Mouse (Mus musculus): ENCODE measurements around the gene Capn8. TPM values are rescaled to one million over a fixed set of nuclear protein-coding genes. Genes with fewer than 3 reads are reported as not detected.
"Not testable (repeated sequence)": the region's sequence is repeated elsewhere in the genome, so short reads cannot be mapped to it uniquely, and the experiment has no call there.

Capn8 gene
- polyA plus RNA-seq, 1 experiment from 2014 or later: not detected

DNA sequence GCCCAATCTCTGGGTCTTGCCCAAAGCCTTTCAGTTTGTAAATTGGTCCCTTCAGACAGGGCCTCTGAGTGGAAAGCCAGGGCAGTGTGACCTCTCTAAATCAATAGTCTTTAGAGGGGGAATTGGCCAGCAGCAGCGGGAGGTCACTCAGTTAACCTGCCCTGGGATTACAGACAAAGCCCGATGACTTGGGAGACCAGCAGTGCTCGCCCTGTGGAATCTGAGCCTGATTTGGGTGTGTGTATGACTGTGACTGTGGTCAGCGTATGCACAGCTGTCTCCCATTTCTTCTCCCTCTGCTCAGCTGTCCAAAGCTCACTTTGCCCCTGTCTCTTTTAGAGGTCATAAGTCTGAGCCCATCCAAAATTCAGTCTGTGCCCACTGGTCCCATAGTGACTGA lies 55.7 kb downstream of the Capn8 start:
- Histone ChIP-seq H3K9ac (no peak overlapping the region), H3K4me1 (replicated peaks) (no peaks in the 10 kb centered on the region), H3K27me3 (replicated peaks) (no peaks in the 10 kb centered on the region), H3K9me3 (replicated peaks) (0 out of 2 replicates have a peak, but pooled peaks cover 6% of the 10 kb centered on the region), H3K36me3 (no peaks in the 10 kb centered on the region), H3K4me2 (no peak overlapping the region), H3K4me3 (no peak overlapping the region), H3K27ac (ENCODE audit: poor library complexity, severe bottlenecking) (no peak overlapping the region)
- WGBS: 50% methylated on average over 4 of the region's 4 CpGs
- ATAC-seq (ENCODE audit: insufficient number of reproducible peaks, low FRiP score): no peak

- WGBS: 79% methylated on average over 8 of the region's 8 CpGs
- no peak for ATAC-seq (ENCODE audit: insufficient number of reproducible peaks, low FRiP score)
These were observed 56.4 kb downstream of the Capn8 start for GRCm38 (mm10) chr1:182621256-182621655.

GRCm38 (mm10) chr1:182626197-182626596 lies 61.4 kb downstream of the Capn8 start:
- H3K36me3 ChIP-seq: no peaks in the 10 kb centered on the region
- no peak overlapping the region for H3K27ac ChIP-seq (ENCODE audit: poor library complexity, severe bottlenecking)
- no peaks in the 10 kb centered on the region for H3K4me1 ChIP-seq (replicated peaks)
- H3K27me3 ChIP-seq (replicated peaks): 0 out of 2 replicates have a peak, but pooled peaks cover 3% of the 10 kb centered on the region
- no peaks in the 10 kb centered on the region for H3K9me3 ChIP-seq (replicated peaks)
- ATAC-seq (ENCODE audit: insufficient number of reproducible peaks, low FRiP score): no peak
- H3K4me2 ChIP-seq: no peak overlapping the region
- H3K4me3 ChIP-seq: no peak overlapping the region
- 79% methylated on average over 1 of the region's 1 CpGs for WGBS
- H3K9ac ChIP-seq: no peak overlapping the region

More at GRCm38 (mm10) chr1:182621256-182621655, 56.4 kb downstream of the Capn8 start:
- no peak overlapping the region for H3K4me2 ChIP-seq
- H3K9ac ChIP-seq: no peak overlapping the region
- no peak overlapping the region for H3K4me3 ChIP-seq
- H3K9me3 ChIP-seq (replicated peaks): 0 out of 2 replicates have a peak, but pooled peaks cover 6% of the 10 kb centered on the region
- no peaks in the 10 kb centered on the region for H3K4me1 ChIP-seq (replicated peaks)
- H3K36me3 ChIP-seq: no peaks in the 10 kb centered on the region
- no peaks in the 10 kb centered on the region for H3K27me3 ChIP-seq (replicated peaks)
- no peak overlapping the region for H3K27ac ChIP-seq (ENCODE audit: poor library complexity, severe bottlenecking)

DNA sequence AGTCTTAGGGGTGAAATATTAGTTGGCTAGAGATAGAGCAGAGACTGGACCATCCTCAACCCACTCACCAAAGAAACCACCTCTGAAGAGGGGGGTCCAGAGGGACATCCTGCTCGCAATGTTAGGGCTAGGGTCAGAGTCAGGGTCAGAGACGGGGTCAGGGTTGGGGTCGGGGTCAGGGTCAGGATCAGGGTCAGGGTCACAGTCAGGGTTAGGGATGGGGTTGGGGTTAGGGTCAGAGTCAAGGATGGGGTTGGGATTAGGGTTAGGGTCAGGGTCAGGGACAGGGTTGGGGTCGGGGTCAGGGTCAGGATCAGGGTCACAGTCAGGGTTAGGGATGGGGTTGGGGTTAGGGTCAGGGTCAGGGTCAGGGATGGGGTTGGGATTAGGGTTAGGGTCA lies 64.4 kb downstream of the Capn8 start:
- Histone ChIP-seq H3K4me3 (no peak overlapping the region), H3K27ac (ENCODE audit: poor library complexity, severe bottlenecking) (no peak overlapping the region), H3K4me1 (replicated peaks) (peaks cover 7% of the 10 kb centered on the region), H3K27me3 (replicated peaks) (0 out of 2 replicates have a peak, but pooled peaks cover 3% of the 10 kb centered on the region), H3K9me3 (replicated peaks) (no peaks in the 10 kb centered on the region), H3K4me2 (no peak overlapping the region), H3K9ac (no peak overlapping the region), H3K36me3 (no peaks in the 10 kb centered on the region)
- 87% methylated on average over 4 of the region's 4 CpGs for WGBS
- peak; percentile 65; the same call in 1 of the 2 replicates for ATAC-seq (ENCODE audit: insufficient number of reproducible peaks, low FRiP score)

DNA sequence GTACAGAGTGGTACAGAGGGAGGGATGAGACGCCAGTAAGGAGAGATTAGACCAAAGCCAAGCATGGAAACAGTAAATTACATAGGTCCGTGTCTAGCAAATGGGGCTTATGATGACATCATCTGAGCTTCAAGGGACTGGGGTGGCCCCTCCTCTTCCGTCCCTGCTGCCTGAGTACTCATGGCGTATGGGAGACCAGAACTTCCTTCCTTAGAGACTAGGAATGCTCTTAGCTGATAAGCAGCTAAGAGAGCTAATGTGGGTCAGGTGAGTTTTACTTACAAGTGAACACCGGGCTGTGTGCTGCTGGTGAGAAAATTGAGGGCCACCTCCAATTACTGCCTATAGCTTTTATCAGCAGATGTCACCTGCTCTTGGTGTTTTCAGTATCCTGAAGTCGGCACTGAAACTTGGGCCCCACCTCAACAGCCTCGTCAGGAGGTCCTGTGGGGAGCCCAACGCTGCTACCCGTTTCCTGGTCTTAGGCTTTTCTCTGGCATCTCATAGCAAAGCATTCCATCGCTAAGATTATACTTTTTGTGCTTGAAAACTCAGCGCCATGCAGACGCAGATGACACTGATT lies 69.0 kb downstream of the Capn8 start:
- Histone ChIP-seq H3K36me3 (no peaks in the 10 kb centered on the region), H3K27me3 (replicated peaks) (0 out of 2 replicates have a peak, but pooled peaks cover 3% of the 10 kb centered on the region), H3K9me3 (replicated peaks) (no peaks in the 10 kb centered on the region), H3K9ac (no peak overlapping the region), H3K4me3 (no peak overlapping the region), H3K27ac (ENCODE audit: poor library complexity, severe bottlenecking) (no peak overlapping the region), H3K4me2 (no peak overlapping the region), H3K4me1 (replicated peaks) (peaks cover 7% of the 10 kb centered on the region)
- ATAC-seq (ENCODE audit: insufficient number of reproducible peaks, low FRiP score): 0 out of 2 replicates have a peak, but pooled peaks have one; percentile 54
- WGBS: 45% methylated on average over 12 of the region's 12 CpGs

DNA sequence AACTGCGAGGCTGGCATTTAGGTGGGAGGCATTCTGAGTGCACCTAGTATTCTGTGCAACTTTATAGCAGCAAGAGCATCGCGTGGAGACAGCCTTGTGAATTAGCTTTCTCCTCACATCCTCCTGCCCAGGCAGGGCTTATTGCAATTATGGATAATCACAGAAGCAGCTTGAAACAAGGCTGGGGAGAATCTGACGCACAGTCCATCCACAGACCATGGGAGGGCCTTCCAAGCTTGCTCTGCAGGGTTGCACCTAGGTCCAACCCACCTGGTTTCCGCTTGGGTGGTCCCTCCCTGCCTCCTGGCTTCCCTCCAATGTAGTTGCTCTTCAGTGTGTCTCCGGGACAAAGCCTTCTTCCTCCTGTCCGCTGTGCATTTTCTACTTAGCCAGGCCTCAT lies 74.2 kb downstream of the Capn8 start:
- Histone ChIP-seq H3K4me3 (no peak overlapping the region), H3K4me2 (no peak overlapping the region), H3K27ac (ENCODE audit: poor library complexity, severe bottlenecking) (no peak overlapping the region), H3K9me3 (replicated peaks) (no peaks in the 10 kb centered on the region; the same call in 1 of the 2 replicates), H3K36me3 (no peaks in the 10 kb centered on the region), H3K27me3 (replicated peaks) (0 out of 2 replicates have a peak, but pooled peaks cover 3% of the 10 kb centered on the region), H3K4me1 (replicated peaks) (peaks cover 2% of the 10 kb centered on the region; the same call in 1 of the 2 replicates), H3K9ac (no peak overlapping the region)
- ATAC-seq (ENCODE audit: insufficient number of reproducible peaks, low FRiP score): no peak
- WGBS: 70% methylated on average over 7 of the region's 7 CpGs

GRCm38 (mm10) chr1:182639456-182639855 lies 74.6 kb downstream of the Capn8 start:
- 81% methylated on average over 5 of the region's 5 CpGs for WGBS
- H3K4me1 ChIP-seq (replicated peaks): no peaks in the 10 kb centered on the region
- no peaks in the 10 kb centered on the region for H3K36me3 ChIP-seq
- H3K9me3 ChIP-seq (replicated peaks): no peaks in the 10 kb centered on the region; the same call in 1 of the 2 replicates
- no peak overlapping the region for H3K4me3 ChIP-seq
- ATAC-seq (ENCODE audit: insufficient number of reproducible peaks, low FRiP score): no peak
- H3K9ac ChIP-seq: no peak overlapping the region
- 0 out of 2 replicates have a peak, but pooled peaks cover 3% of the 10 kb centered on the region for H3K27me3 ChIP-seq (replicated peaks)
- no peak overlapping the region for H3K27ac ChIP-seq (ENCODE audit: poor library complexity, severe bottlenecking)
- H3K4me2 ChIP-seq: no peak overlapping the region

DNA sequence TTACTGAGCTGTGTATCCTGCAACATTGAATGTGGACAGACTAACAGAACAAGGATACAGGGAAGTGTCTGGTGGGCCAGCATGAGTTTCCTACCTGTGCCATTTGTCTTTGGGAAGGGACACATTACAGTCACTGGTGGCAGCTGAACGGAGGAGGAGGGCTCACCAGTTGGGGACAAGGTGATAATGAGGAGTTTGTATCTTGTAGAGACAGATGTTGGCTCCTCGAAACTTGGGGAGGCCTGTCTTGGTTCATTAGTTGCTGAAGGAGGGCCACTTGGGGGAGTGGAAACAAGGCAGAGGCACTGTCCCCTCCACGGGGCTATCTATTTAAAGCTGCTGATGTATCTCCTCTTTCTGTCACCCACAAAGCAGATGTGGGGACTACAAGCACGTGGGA lies 75.3 kb downstream of the Capn8 start:
- peaks cover 2% of the 10 kb centered on the region for H3K4me1 ChIP-seq (replicated peaks)
- H3K9ac ChIP-seq: no peak overlapping the region
- no peaks in the 10 kb centered on the region; the same call in 1 of the 2 replicates for H3K9me3 ChIP-seq (replicated peaks)
- 0 out of 2 replicates have a peak, but pooled peaks cover 3% of the 10 kb centered on the region for H3K27me3 ChIP-seq (replicated peaks)
- ATAC-seq (ENCODE audit: insufficient number of reproducible peaks, low FRiP score): no peak
- H3K4me2 ChIP-seq: no peak overlapping the region
- H3K27ac ChIP-seq (ENCODE audit: poor library complexity, severe bottlenecking): no peak overlapping the region
- no peaks in the 10 kb centered on the region for H3K36me3 ChIP-seq
- WGBS: 44% methylated on average over 4 of the region's 4 CpGs
- no peak overlapping the region for H3K4me3 ChIP-seq

DNA sequence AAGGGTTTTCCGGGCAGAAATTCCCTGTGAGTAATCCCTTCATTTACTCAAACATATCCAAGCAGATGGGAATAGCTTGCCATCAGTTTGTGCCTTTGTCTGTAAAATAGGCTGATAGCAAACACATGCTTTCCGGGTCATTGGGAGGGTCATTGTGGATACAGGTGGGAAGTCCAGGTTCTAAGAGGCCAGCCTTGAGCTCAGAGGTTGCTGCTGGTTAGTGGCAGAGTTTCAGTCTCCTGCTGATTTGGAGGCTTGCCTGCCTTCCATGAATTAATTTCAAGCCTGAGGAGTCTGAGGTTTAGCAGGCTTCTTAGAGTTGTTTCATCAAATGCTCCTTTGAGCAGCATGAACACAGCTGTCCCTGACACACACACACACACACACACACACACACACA lies 78.0 kb downstream of the Capn8 start:
- no peak overlapping the region for H3K4me3 ChIP-seq
- 0 out of 2 replicates have a peak, but pooled peaks cover 3% of the 10 kb centered on the region for H3K27me3 ChIP-seq (replicated peaks)
- no peak for ATAC-seq (ENCODE audit: insufficient number of reproducible peaks, low FRiP score)
- no peak overlapping the region for H3K27ac ChIP-seq (ENCODE audit: poor library complexity, severe bottlenecking)
- no peak overlapping the region for H3K9ac ChIP-seq
- peaks cover 5% of the 10 kb centered on the region for H3K9me3 ChIP-seq (replicated peaks)
- 70% methylated on average over 2 of the region's 2 CpGs for WGBS
- H3K36me3 ChIP-seq: no peaks in the 10 kb centered on the region
- peaks cover 6% of the 10 kb centered on the region for H3K4me1 ChIP-seq (replicated peaks)
- H3K4me2 ChIP-seq: no peak overlapping the region

DNA sequence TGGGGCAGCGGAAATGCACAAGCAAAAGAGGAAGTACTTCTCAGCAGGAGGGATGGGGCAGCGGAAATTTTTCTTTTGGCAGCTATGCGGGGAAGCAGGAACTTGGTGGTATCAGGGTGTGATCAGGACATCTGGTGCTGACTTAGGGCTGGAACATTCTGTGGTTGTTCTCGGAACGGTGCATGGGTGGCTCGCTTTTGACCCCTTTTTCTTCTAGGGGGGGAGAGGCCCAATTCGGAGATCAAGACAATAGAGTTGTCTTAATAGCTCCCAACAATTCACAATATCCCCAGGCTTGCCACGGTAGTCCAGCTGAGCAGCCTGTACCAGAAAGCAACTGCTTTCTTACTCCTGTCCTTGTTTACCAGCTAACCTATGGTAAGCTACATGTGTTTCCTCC lies 79.6 kb downstream of the Capn8 start:
- WGBS: 86% methylated on average over 8 of the region's 8 CpGs
- H3K27ac ChIP-seq (ENCODE audit: poor library complexity, severe bottlenecking); H3K36me3 ChIP-seq; H3K27me3 ChIP-seq (replicated peaks); H3K4me1 ChIP-seq (replicated peaks); H3K4me2 ChIP-seq; H3K9ac ChIP-seq; H3K4me3 ChIP-seq; H3K9me3 ChIP-seq (replicated peaks); ATAC-seq (ENCODE audit: insufficient number of reproducible peaks, low FRiP score): not testable (repeated sequence)

- Histone ChIP-seq H3K9ac (no peak overlapping the region), H3K27me3 (replicated peaks) (0 out of 2 replicates have a peak, but pooled peaks cover 3% of the 10 kb centered on the region), H3K4me3 (no peak overlapping the region), H3K4me2 (no peak overlapping the region), H3K9me3 (replicated peaks) (peaks cover 5% of the 10 kb centered on the region), H3K4me1 (replicated peaks) (peaks cover 6% of the 10 kb centered on the region), H3K27ac (ENCODE audit: poor library complexity, severe bottlenecking) (no peak overlapping the region), H3K36me3 (no peaks in the 10 kb centered on the region)
- no peak for ATAC-seq (ENCODE audit: insufficient number of reproducible peaks, low FRiP score)
- 46% methylated on average over 6 of the region's 6 CpGs for WGBS
These were observed 80.4 kb downstream of the Capn8 start for GRCm38 (mm10) chr1:182645211-182645668.

Data from heart, embryonic 12.5 days (tissue).